Mouse (Mus musculus) CH12.LX (cell line): ENCODE results near the gene Nf1.

Experiments
- CTCF ChIP-seq, 2 experiments: IDR thresholded peaks in 1 of 2; conservative IDR thresholded peaks in 1 of 2; 2 replicates each; pipeline ENCODE4 v1.5.1; 2011 to 2012; ENCODE audit warnings: low read depth in 2 of 2, low read length in 2 of 2, improper control_type of control experiment in 1 of 2, inconsistent platforms in 1 of 2, mild to moderate bottlenecking in 1 of 2, moderate library complexity in 1 of 2
- HCFC1 ChIP-seq: IDR thresholded peaks from 2 replicates; pipeline ENCODE4 v1.6.1; 2012; ENCODE audit warnings: low read depth, mild to moderate bottlenecking, inconsistent platforms, low read length, improper control_type of control experiment
- NRF1 ChIP-seq: IDR thresholded peaks from 2 replicates; pipeline ENCODE4 v1.6.1; 2014; ENCODE audit warnings: low read depth, mild to moderate bottlenecking, inconsistent platforms, low read length, improper control_type of control experiment, moderate library complexity
- POLR2A ChIP-seq: IDR thresholded peaks from 2 replicates; pipeline ENCODE4 v1.6.1; 2011; ENCODE audit warnings: low read depth, mild to moderate bottlenecking, improper control_type of control experiment, low read length
- ZMIZ1 ChIP-seq: IDR thresholded peaks from 2 replicates; pipeline ENCODE4 v1.6.1; 2012; ENCODE audit warnings: low read depth, mild to moderate bottlenecking, inconsistent platforms, low read length, improper control_type of control experiment
- ZNF384 ChIP-seq: IDR thresholded peaks from 2 replicates; pipeline ENCODE4 v1.6.1; 2012; ENCODE audit warnings: low read depth, low read length, improper control_type of control experiment, inconsistent platforms

GRCm38 (mm10) chr11:79589317-79590075, 250.0 kb downstream of the Nf1 start:
- no peak for TF ChIP-seq POLR2A
- TF ChIP-seq NRF1: no peak
- TF ChIP-seq HCFC1: no peak
- TF ChIP-seq CTCF (conservative IDR thresholded peaks at IDR 0.05 in 1 of 2, IDR thresholded peaks at IDR 0.05 in 1 of 2; ENCODE audit: low read depth in 2 of 2, low read length in 2 of 2): peak; percentile 21 to 75; a peak in 3 of 4 replicates
- no peak for TF ChIP-seq ZMIZ1
- no peak for TF ChIP-seq ZNF384
